Mouse (Mus musculus) liver, embryonic 13.5 days (tissue): ENCODE results near the gene Men1. TPM values are rescaled to one million over a fixed set of nuclear protein-coding genes. Genes with fewer than 3 reads are reported as not detected.

Experiments
- ATAC-seq: fragments of 200-750 bp; cut with Nextera tagmentation; 2 replicates; pipeline ENCODE4 v1.8.0; 2017; ENCODE audit warnings: low read depth, mild to moderate bottlenecking, moderate number of reproducible peaks, moderate library complexity
- DNase-seq: peaks from one replicate; pipeline ENCODE4 v3.0.0; 2022
- H3K27ac ChIP-seq: fragments of 300-500 bp; sonication (generic); 2 replicates; pipeline ENCODE4 v1.5.1; 2015; ENCODE audit warnings: moderate library complexity, mild to moderate bottlenecking, inconsistent platforms
- H3K27me3 ChIP-seq: fragments of 300-500 bp; sonication (generic); 2 replicates; pipeline ENCODE4 v1.6.1; 2015; ENCODE audit warnings: mild to moderate bottlenecking, inconsistent platforms
- H3K36me3 ChIP-seq: fragments of 300-500 bp; sonication (generic); 2 replicates; pipeline ENCODE4 v1.6.1; 2015; ENCODE audit warnings: mild to moderate bottlenecking, inconsistent platforms
- H3K4me1 ChIP-seq: fragments of 300-500 bp; sonication (generic); replicated peaks from 2 replicates; pipeline ENCODE4 v1.6.1; 2015; ENCODE audit warnings: inconsistent platforms
- H3K4me2 ChIP-seq: fragments of 300-500 bp; sonication (generic); 2 replicates; pipeline ENCODE4 v1.6.1; 2015; ENCODE audit warnings: inconsistent platforms, mild to moderate bottlenecking, moderate library complexity
- H3K4me3 ChIP-seq: fragments of 300-500 bp; sonication (generic); replicated peaks from 2 replicates; pipeline ENCODE4 v1.5.1; 2015; ENCODE audit warnings: mild to moderate bottlenecking, inconsistent platforms
- H3K9ac ChIP-seq: fragments of 300-500 bp; sonication (generic); 2 replicates; pipeline ENCODE4 v1.6.1; 2015; ENCODE audit warnings: mild to moderate bottlenecking, inconsistent platforms
- H3K9me3 ChIP-seq: fragments of 300-500 bp; sonication (generic); replicated peaks from 2 replicates; pipeline ENCODE4 v1.6.1; 2016; ENCODE audit warnings: inconsistent platforms
- WGBS: fragments of 180-500 bp; shearing (Covaris S2); methylation state at CpG from one replicate; pipeline ENCODE4 v1.1.7; 2015; ENCODE audit not compliant: insufficient replicate concordance; 5-methylcytosine and 5-hydroxymethylcytosine counted together
- polyA plus RNA-seq: library from polyadenylated mRNA; unstranded; fragments of >200 nt; fragmentation: Nextera tagmentation; extraction: Ambion mirVana; gene quantifications from 2 replicates; pipeline ENCODE4 v1.2.1, GENCODE M21; 2015

Men1 gene
- polyA plus RNA-seq, 1 experiment from 2014 or later, result 26.3 TPM

DNA sequence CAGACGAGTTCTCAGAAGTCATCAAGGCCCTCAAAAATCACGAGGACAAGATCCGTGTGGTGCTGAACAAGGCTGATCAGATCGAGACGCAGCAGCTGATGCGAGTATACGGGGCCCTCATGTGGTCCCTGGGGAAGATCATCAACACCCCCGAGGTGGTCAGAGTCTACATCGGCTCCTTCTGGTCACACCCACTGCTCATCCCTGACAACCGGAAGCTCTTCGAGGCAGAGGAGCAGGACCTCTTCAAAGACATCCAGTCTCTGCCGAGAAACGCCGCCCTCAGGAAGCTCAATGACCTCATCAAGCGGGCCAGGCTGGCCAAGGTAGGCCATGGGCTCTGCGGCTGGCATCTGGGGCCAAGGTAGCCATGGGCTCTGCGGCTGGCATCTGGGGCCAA lies 40.5 kb upstream of the Men1 start:
- WGBS, result 86% methylated on average over 17 of the region's 17 CpGs
- Histone ChIP-seq H3K9me3 (no peaks in the 10 kb centered on the region), H3K4me2 (no peak overlapping the region), H3K4me3 (no peak overlapping the region), H3K9ac (no peak overlapping the region), H3K4me1 (peaks cover 86% of the 10 kb centered on the region), H3K36me3 (peaks cover 86% of the 10 kb centered on the region), H3K27ac (no peak overlapping the region; the same call in 1 of the 2 replicates), H3K27me3 (no peaks in the 10 kb centered on the region)
- ATAC-seq, result no peak
- DNase-seq, result no peak

DNA sequence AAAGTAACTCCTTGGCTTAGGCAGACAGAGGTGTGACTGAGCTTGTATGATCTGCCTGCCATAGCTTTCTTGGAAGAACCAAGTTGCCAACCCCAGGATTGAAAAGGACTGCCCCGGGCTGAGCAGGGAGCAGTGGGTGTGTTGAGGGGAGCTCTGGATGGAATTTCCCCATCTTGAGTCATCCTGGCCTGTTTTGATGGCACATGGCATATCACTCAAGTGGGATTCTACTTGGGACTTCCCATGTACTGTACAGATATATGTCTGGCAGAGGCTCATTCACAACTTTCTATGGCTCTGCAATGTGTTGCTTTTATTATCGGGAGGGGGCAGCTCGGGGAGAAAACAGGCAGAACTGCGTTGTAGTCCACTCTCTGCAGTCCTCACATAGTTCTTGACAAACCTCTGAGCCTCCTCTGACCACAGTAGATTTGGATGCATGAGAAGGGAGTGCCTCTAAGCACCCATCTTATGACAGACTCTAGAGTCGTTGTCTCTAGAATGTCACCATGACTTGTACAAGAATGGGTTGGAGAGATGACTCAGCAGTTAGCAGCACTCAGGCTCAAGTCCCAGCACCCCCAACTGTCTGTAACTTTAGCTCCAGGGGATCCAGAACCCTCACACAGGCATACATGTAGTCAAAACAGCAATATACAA lies 38.1 kb upstream of the Men1 start:
- peak; percentile 53 for DNase-seq
- H3K9ac ChIP-seq, result peak overlapping the region; percentile 68
- peak overlapping the region; percentile 94 for H3K27ac ChIP-seq

DNA sequence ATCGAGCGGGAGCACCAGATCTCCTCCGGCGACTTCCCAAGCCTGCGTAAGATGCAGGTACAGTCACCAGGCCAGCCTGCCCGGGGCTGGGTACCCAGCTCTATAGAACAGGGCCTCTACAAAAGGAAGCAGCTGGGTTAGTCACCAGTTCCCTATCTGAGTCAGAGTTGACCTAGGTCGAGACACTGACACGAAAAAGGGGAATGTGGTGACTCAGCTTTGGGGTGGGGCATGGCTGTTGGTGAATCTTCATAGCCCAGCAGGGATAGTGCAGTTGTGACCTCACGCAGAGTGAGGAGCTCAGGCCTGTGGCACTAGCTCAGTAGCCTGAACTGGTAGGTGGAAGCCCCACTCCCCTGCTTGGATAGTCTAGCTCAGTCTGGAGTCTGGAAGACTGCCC lies 37.1 kb upstream of the Men1 start:
- Histone ChIP-seq H3K4me2 (peak overlapping the region; percentile 51), H3K4me3 (peak overlapping the region; percentile 12), H3K36me3 (peaks cover 70% of the 10 kb centered on the region), H3K9ac (peak overlapping the region; percentile 68), H3K9me3 (no peaks in the 10 kb centered on the region), H3K27me3 (no peaks in the 10 kb centered on the region), H3K27ac (peak overlapping the region; percentile 94), H3K4me1 (peaks cover 86% of the 10 kb centered on the region)
- WGBS, result 47% methylated on average over 9 of the region's 9 CpGs
- peak; percentile 80 for DNase-seq
- ATAC-seq, result peak; percentile 72

More for the DNA sequence above, 38.1 kb upstream of the Men1 start:
- H3K9me3 ChIP-seq, result no peaks in the 10 kb centered on the region
- no peak overlapping the region for H3K4me3 ChIP-seq
- H3K36me3 ChIP-seq, result peaks cover 78% of the 10 kb centered on the region
- peak overlapping the region; percentile 51 for H3K4me2 ChIP-seq
- peaks cover 86% of the 10 kb centered on the region for H3K4me1 ChIP-seq
- H3K27me3 ChIP-seq, result no peaks in the 10 kb centered on the region
- 57% methylated on average over 5 of the region's 5 CpGs for WGBS
- ATAC-seq, result peak; percentile 56

DNA sequence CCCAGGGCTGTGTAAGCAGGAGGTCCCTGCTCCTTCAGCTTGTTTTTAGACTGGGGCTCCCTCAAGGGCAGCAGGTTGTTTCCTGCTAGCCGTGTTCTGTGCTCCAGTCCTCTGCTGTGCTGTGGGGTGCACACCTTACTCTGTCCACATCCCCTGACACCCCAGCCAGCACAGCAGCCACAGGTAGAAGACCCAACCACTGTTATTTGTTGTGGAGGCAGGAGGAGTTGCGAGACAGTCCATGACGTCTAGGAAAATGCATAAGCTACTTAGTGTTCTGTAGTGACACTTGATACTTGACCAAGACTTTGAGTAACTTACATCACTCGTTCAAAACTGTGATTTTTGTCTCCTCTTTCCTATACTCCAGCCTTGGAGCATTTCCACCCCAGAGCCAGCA lies 35.8 kb upstream of the Men1 start:
- Histone ChIP-seq H3K27ac (peak overlapping the region; percentile 94), H3K9me3 (no peaks in the 10 kb centered on the region), H3K4me1 (peaks cover 93% of the 10 kb centered on the region), H3K27me3 (no peaks in the 10 kb centered on the region), H3K4me3 (0 out of 2 replicates have a peak overlapping the region, but pooled peaks have one; percentile 12), H3K4me2 (peak overlapping the region; percentile 56), H3K9ac (peak overlapping the region; percentile 68), H3K36me3 (peaks cover 65% of the 10 kb centered on the region)
- no peak for ATAC-seq
- no peak for DNase-seq
- 65% methylated on average over 4 of the region's 4 CpGs for WGBS

DNA sequence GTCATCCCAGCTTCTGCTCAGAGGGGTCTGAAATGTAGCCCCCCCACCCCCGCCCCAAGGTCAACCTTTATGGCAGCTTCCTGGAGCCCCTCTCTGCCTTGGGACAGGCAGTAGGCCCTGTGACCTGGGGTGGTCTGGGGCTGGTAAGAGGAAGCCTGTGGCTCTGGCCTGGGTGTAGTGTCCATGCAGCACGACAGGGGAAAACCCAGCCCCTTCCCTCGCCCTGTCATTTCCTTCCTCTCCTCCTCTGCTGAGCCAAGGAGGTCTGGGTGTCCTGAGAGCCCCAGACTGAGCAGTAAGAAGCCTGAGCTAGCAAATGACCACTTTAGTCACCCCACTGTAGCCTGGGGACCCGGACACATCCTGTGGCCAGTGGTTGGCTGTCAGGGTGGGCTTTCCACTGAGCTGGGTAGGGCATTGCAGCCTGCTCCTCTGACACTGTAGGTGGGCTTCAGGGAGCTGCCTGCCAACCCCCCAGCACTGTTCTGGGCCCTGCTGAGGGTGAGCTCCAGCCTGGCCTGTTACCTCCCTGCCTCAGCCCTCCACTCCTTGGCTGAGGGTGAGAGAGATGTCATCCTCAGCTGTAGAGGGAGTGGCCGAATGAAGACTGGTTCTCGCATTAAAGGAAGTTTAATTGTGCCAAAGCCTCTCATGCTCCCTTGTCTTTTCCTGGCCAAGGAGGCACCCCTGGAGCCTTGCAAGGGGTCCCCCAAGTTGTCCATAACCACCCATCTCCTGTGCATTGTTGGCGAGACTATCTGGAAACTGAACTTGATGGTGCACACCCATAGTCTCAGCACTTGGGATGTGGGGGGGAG lies 35.1 kb upstream of the Men1 start:
- DNase-seq (no peak), ATAC-seq (no peak)
- H3K27me3 ChIP-seq, result no peaks in the 10 kb centered on the region
- H3K4me3 ChIP-seq, result peak overlapping the region; percentile 26
- 45% methylated on average over 7 of the region's 7 CpGs for WGBS
- peak overlapping the region; percentile 94 for H3K27ac ChIP-seq
- no peaks in the 10 kb centered on the region for H3K9me3 ChIP-seq
- H3K4me1 ChIP-seq, result peaks cover 100% of the 10 kb centered on the region
- H3K36me3 ChIP-seq, result peaks cover 58% of the 10 kb centered on the region
- peak overlapping the region; percentile 63 for H3K9ac ChIP-seq
- peak overlapping the region; percentile 56 for H3K4me2 ChIP-seq

DNA sequence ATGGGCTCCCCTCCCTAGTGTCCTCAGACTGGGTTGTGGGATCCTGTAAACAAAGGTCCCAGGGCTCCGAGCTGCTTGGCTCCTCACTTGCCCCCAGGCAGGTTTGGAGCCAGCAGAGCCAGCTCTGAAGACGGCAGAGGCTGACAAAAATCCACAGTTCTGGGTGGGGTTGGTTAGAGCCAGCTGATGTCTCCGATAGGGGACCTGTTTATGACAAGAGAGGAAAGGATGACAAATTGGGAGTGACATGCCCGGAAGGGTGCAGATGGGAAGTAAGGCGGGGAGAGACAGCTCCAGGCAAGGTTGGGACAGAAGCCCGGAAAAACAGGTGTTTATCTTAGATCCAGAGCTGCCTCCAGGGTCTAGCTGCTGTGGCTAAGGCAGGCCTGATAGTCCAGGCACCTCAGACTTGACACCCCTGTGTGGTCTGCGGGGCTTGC lies 34.4 kb upstream of the Men1 start:
- peak overlapping the region; percentile 56 for H3K4me2 ChIP-seq
- no peaks in the 10 kb centered on the region for H3K27me3 ChIP-seq
- 20% methylated on average over 7 of the region's 7 CpGs for WGBS
- H3K36me3 ChIP-seq, result peaks cover 50% of the 10 kb centered on the region
- peaks cover 99% of the 10 kb centered on the region for H3K4me1 ChIP-seq
- H3K9ac ChIP-seq, result peak overlapping the region; percentile 63
- ATAC-seq, result peak; percentile 80
- peak overlapping the region; percentile 26 for H3K4me3 ChIP-seq
- peak overlapping the region; percentile 94 for H3K27ac ChIP-seq
- peak; percentile 80 for DNase-seq
- H3K9me3 ChIP-seq, result no peaks in the 10 kb centered on the region

DNA sequence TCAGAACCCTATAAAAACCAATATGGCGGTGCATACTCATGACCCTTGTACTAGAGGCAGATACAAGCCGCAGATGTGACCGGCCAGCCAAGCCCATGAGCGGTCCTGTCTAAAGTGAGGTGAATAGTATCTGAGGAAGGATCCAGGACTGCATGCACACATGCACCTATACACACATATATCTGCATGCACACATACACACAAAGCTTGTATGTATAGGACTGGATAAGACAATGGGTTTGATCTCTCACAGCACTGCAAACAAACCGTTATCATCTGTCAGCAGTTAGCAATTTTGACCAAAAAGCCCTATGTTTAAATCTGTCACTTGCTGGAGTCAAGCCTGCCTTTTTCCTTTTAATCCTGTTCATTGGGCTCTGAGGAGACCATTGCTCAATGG lies 32.7 kb upstream of the Men1 start:
- ATAC-seq (no peak), DNase-seq (no peak)
- no peak overlapping the region for H3K4me3 ChIP-seq
- H3K36me3 ChIP-seq, result peaks cover 33% of the 10 kb centered on the region
- no peaks in the 10 kb centered on the region for H3K27me3 ChIP-seq
- H3K4me2 ChIP-seq, result no peak overlapping the region
- WGBS, result 59% methylated on average over 5 of the region's 5 CpGs
- no peaks in the 10 kb centered on the region for H3K9me3 ChIP-seq
- peaks cover 95% of the 10 kb centered on the region for H3K4me1 ChIP-seq
- peak overlapping the region; percentile 23; the same call in 1 of the 2 replicates for H3K9ac ChIP-seq
- peak overlapping the region; percentile 94 for H3K27ac ChIP-seq

DNA sequence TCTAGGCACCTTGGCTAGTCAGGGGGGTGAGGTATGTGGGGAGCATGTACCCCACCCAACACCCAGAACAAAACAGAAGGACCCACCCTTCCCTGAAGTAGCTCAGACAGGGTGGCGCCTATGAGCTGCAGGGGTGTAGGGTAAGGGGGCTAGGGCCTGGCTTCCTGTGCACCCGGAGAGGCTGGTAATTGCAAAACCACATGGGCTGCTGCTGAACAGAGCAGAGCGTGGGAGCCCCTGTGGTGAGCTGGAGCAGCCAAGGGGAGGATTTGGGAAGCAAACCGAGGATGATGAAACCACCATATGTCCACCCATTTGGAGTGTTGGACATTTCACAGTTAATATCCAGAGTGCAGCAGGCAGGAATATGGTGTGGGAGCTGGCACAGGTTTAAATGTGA lies 32.3 kb upstream of the Men1 start:
- Histone ChIP-seq H3K27ac (peak overlapping the region; percentile 94), H3K4me3 (no peak overlapping the region), H3K27me3 (no peaks in the 10 kb centered on the region), H3K9ac (peak overlapping the region; percentile 23), H3K4me2 (0 out of 2 replicates have a peak overlapping the region, but pooled peaks have one; percentile 15), H3K9me3 (no peaks in the 10 kb centered on the region), H3K4me1 (peaks cover 95% of the 10 kb centered on the region), H3K36me3 (peaks cover 29% of the 10 kb centered on the region)
- DNase-seq (no peak), ATAC-seq (no peak)
- 11% methylated on average over 4 of the region's 4 CpGs for WGBS

DNA sequence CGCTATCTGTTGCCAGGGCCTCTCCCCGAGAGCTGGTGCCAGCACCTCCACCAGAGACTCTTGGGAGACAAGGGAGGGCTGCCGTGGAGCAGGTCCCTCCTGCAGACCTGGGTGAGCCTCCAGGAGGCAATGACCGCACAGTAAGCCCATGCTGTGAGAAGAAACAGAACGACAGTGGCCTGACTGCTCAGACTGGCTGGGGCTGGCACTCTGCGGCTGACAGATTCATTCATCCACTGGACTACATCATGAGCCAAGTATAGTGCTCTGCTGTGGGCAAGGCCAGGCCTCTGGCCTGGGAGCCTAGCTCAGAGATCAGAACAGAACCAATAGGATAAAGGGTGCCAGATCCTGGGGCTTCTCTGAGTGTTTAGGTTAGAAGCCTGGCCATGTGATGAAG lies 30.9 kb upstream of the Men1 start:
- Histone ChIP-seq H3K27ac (peak overlapping the region; percentile 94), H3K27me3 (no peaks in the 10 kb centered on the region), H3K4me3 (no peak overlapping the region), H3K9ac (peak overlapping the region; percentile 23), H3K36me3 (peaks cover 16% of the 10 kb centered on the region), H3K4me2 (no peak overlapping the region), H3K4me1 (peaks cover 95% of the 10 kb centered on the region), H3K9me3 (no peaks in the 10 kb centered on the region)
- WGBS, result 66% methylated on average over 6 of the region's 6 CpGs
- no peak for DNase-seq
- ATAC-seq, result no peak

DNA sequence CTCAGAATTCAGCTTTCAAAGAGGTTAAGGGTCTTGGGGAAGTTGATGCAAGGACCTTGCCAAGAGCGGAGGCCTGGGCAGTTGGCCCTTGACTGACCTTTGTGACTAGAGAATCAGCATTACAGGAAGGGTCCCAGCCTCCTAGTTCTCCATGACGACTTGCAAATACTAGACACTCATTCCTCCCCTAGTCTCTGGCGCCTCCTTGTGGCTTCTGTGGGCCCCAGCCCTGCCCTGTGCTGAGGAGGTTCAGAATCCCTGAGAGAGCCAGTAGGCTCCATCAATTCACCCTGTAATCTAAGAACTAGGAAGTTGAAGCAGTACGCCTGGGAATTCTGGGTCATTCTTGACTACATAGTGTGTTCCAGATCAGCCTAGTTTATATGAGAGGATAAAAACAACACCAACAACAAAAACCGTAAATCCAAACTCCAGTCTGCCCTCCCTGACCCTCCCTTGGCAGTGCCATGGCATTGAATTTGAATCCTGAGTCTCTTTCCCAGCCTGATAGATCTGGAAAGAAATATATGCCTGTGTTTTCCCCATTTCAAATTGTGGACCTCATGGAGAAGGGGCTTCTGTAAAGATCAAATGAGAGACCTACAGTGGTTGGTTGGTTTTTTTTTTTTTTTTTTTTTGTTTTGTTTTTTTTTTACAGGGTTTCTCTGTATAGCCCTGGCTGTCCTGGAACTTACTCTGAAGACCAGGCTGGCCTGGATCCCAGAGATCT lies 29.8 kb upstream of the Men1 start:
- peaks cover 83% of the 10 kb centered on the region for H3K4me1 ChIP-seq
- no peak overlapping the region for H3K4me3 ChIP-seq
- H3K27me3 ChIP-seq, result no peaks in the 10 kb centered on the region
- peaks cover 5% of the 10 kb centered on the region; the same call in 1 of the 2 replicates for H3K36me3 ChIP-seq
- 21% methylated on average over 5 of the region's 5 CpGs for WGBS
- H3K9ac ChIP-seq, result 0 out of 2 replicates have a peak overlapping the region, but pooled peaks have one; percentile 83
- H3K4me2 ChIP-seq, result peak overlapping the region; percentile 97; the same call in 1 of the 2 replicates
- DNase-seq (peak; percentile 84), ATAC-seq (peak; percentile 33; the same call in 1 of the 2 replicates)
- no peaks in the 10 kb centered on the region for H3K9me3 ChIP-seq
- peak overlapping the region; percentile 94 for H3K27ac ChIP-seq
